Mouse (Mus musculus) MEL (cell line): ENCODE measurements around the gene Hsd3b5.

ENCODE experiments used
- CHD2 ChIP-seq: IDR thresholded peaks from 2 replicates; pipeline ENCODE4 v1.6.1; 2011; ENCODE audit warnings: low read length, improper control_type of control experiment
- CTCF ChIP-seq, 3 experiments: IDR thresholded peaks in 2 of 3; conservative IDR thresholded peaks in 1 of 3; 2 replicates each; pipeline ENCODE4 v1.5.1; 2011 to 2012; ENCODE audit warnings: low read length in 3 of 3, low read depth in 2 of 3, mild to moderate bottlenecking in 2 of 3, improper control_type of control experiment in 1 of 3, inconsistent platforms in 1 of 3, mixed read lengths in 1 of 3, moderate library complexity in 1 of 3; ENCODE audit not compliant: control insufficient read depth in 1 of 3, insufficient read depth in 1 of 3, poor library complexity in 1 of 3, severe bottlenecking in 1 of 3
- E2F4 ChIP-seq: IDR thresholded peaks from 2 replicates; pipeline ENCODE4 v1.6.1; 2011; ENCODE audit warnings: low read depth, low read length, improper control_type of control experiment, borderline replicate concordance
- MEF2A ChIP-seq: IDR thresholded peaks from 2 replicates; pipeline ENCODE4 v1.6.1; 2014; ENCODE audit warnings: low read depth, mild to moderate bottlenecking, inconsistent platforms, low read length, improper control_type of control experiment; ENCODE audit not compliant: poor library complexity, insufficient replicate concordance, severe bottlenecking; ENCODE audit errors: extremely low read depth
- MYB ChIP-seq: IDR thresholded peaks from 2 replicates; pipeline ENCODE4 v1.6.1; 2011; ENCODE audit warnings: mild to moderate bottlenecking, low read depth, low read length, improper control_type of control experiment
- POLR2A ChIP-seq, 2 experiments: IDR thresholded peaks; 2 replicates each; pipeline ENCODE4 v1.6.1; 2011 to 2012; ENCODE audit warnings: low read length in 2 of 2, mild to moderate bottlenecking in 2 of 2, control low read depth in 1 of 2, improper control_type of control experiment in 1 of 2, low read depth in 1 of 2, moderate library complexity in 1 of 2; ENCODE audit not compliant: control insufficient read depth in 1 of 2, insufficient read depth in 1 of 2, poor library complexity in 1 of 2
- UBTF ChIP-seq: IDR thresholded peaks from 2 replicates; pipeline ENCODE4 v1.6.1; 2012; ENCODE audit warnings: low read depth, mild to moderate bottlenecking, inconsistent platforms, low read length, improper control_type of control experiment, moderate library complexity, borderline replicate concordance; ENCODE audit not compliant: insufficient read depth
- USF2 ChIP-seq, 2 experiments: IDR thresholded peaks; 2 replicates each; pipeline ENCODE4 v1.6.1; 2011 to 2012; ENCODE audit warnings: improper control_type of control experiment in 2 of 2, low read length in 2 of 2, borderline replicate concordance in 1 of 2, inconsistent platforms in 1 of 2, low read depth in 1 of 2, mild to moderate bottlenecking in 1 of 2; ENCODE audit not compliant: insufficient read depth in 1 of 2

DNA sequence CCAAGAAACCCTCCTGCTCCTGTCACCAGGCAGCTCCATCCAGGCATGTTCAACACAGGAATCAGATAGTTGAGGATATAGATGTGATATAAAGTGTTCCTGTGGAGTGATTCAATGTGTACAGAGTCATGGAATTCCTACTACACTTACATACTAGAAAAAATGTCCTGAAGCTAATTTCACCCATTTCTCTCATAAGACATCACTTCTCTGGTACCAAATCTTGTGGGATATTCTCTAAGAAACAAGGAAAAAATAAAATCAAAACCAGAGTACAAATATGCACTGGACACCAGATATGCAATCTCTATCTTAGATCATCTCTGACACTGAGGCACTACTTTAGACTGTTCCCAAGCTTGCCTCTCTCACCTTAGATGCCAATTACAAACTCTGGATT lies at the start of gene Hsd3b5:
- TF ChIP-seq CHD2 (no peak), USF2 (IDR thresholded peaks at IDR 0.05; ENCODE audit: borderline replicate concordance in 1 of 2, insufficient read depth in 1 of 2, low read depth in 1 of 2, low read length in 2 of 2) (no peak), MEF2A (no peak), CTCF (IDR thresholded peaks at IDR 0.05 in 2 of 3, conservative IDR thresholded peaks at IDR 0.05 in 1 of 3; ENCODE audit: control insufficient read depth in 1 of 3, insufficient read depth in 1 of 3, low read depth in 2 of 3, low read length in 3 of 3, poor library complexity in 1 of 3, severe bottlenecking in 1 of 3) (no peak), MYB (no peak), E2F4 (no peak), UBTF (no peak), POLR2A (IDR thresholded peaks at IDR 0.05; ENCODE audit: control insufficient read depth in 1 of 2, insufficient read depth in 1 of 2, low read depth in 1 of 2, low read length in 2 of 2, poor library complexity in 1 of 2) (no peak)
